8 mouse cellular contexts compared by ENCODE assay signal in the genomic region with DNA sequence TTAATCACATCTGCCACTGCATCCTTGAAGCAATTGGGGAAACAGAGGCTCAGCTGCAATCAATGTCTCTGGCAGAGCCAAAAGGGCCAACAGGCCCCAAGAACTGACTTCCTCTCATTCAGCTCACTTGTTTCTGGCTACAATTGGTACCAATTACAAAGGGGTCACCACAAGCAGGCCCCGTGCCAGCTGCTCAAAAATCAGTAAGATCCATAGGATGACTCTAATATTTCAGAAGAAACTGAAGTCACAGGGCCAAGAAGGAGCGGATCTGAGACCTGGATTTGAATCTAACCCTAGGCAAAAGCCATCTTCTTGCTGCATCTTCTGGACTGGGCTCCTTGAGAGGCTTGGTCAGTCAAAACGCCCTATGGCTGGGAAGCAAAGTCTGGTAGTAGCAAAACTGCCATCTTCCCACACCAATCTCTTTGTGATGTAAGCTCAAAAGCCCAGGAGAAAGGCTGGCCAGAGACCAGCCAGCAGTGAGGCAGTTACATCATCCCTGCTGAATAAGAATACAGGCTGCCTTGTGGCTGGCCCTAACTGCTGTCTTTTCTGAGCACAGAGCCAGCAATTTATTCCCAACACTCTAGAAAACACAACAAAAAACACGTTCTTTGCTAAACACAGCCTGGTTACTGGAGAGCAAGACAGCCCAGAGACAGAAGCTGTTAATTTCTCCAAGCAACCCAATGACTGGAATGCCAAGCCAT. TPM values are rescaled to one million over a fixed set of nuclear protein-coding genes. Genes with fewer than 3 reads are reported as not detected.
DNase-seq lines count a peak whose midpoint lies in the region; ATAC-seq and TF ChIP-seq lines count a peak whose summit lies in the region.

No protein-coding gene starts in this region.

- H3K9me3 ChIP-seq in heart, embryonic 14.5 days (ENCODE audit: control insufficient read depth, low read length), result no peaks in the 10 kb centered on the region
- no peaks in the 10 kb centered on the region for H3K9me3 ChIP-seq in forebrain, embryonic 16.5 days (ENCODE audit: control insufficient read depth, low read length)
- no peaks in the 10 kb centered on the region for H3K9me3 ChIP-seq in midbrain, postnatal 0 days (ENCODE audit: low read length)

- H3K4me3 ChIP-seq in heart, embryonic 14.5 days (ENCODE audit: control insufficient read depth in 1 of 2, insufficient read depth in 1 of 2, low read depth in 1 of 2, low read length in 2 of 2), result no peak overlapping the region
- peak overlapping the region; percentile 100 for H3K4me3 ChIP-seq in forebrain, embryonic 16.5 days (replicated peaks; ENCODE audit: low read length)
- peak overlapping the region; percentile 100; the same call in 1 of the 2 replicates for H3K4me3 ChIP-seq in midbrain, postnatal 0 days (ENCODE audit: low read depth, low read length)

- peak overlapping the region; percentile 98 for H3K9ac ChIP-seq in heart, embryonic 14.5 days (ENCODE audit: low read length)
- peak overlapping the region; percentile 92 for H3K9ac ChIP-seq in forebrain, embryonic 16.5 days (replicated peaks; ENCODE audit: low read depth, low read length)
- peak overlapping the region; percentile 99; the same call in 1 of the 2 replicates for H3K9ac ChIP-seq in midbrain, postnatal 0 days (replicated peaks; ENCODE audit: low read length, poor library complexity, severe bottlenecking)

- WGBS in heart, embryonic 14.5 days, result 81% methylated on average over 4 of the region's 4 CpGs
- 58% methylated on average over 4 of the region's 4 CpGs for WGBS in forebrain, embryonic 16.5 days
- 80% methylated on average over 4 of the region's 4 CpGs for WGBS in midbrain, postnatal 0 days

- peaks cover 5% of the 10 kb centered on the region; the same call in 1 of the 2 replicates for H3K36me3 ChIP-seq in heart, embryonic 14.5 days (ENCODE audit: control insufficient read depth, insufficient read depth, low read length)
- no peaks in the 10 kb centered on the region for H3K36me3 ChIP-seq in forebrain, embryonic 16.5 days (ENCODE audit: control insufficient read depth, insufficient read depth)
- peaks cover 4% of the 10 kb centered on the region; the same call in 1 of the 2 replicates for H3K36me3 ChIP-seq in midbrain, postnatal 0 days (ENCODE audit: insufficient read depth, low read length)

- no peak overlapping the region for H3K27ac ChIP-seq in heart, embryonic 14.5 days (replicated peaks in 1 of 2; ENCODE audit: control insufficient read depth in 1 of 2, insufficient read depth in 1 of 2, low read depth in 2 of 2, low read length in 2 of 2)
- H3K27ac ChIP-seq in forebrain, embryonic 16.5 days (ENCODE audit: low read length), result peak overlapping the region; percentile 78
- H3K27ac ChIP-seq in midbrain, postnatal 0 days (ENCODE audit: low read depth, low read length), result peak overlapping the region; percentile 98; the same call in 1 of the 2 replicates

- ATAC-seq in heart, embryonic 14.5 days (ENCODE audit: insufficient number of reproducible peaks, insufficient read depth, low FRiP score, low read depth), result no peak
- peak; percentile 18; the same call in 1 of the 2 replicates for ATAC-seq in forebrain, embryonic 16.5 days
- peak; percentile 20; the same call in 1 of the 2 replicates for ATAC-seq in midbrain, postnatal 0 days (ENCODE audit: low FRiP score)

- H3K4me2 ChIP-seq in heart, embryonic 14.5 days (ENCODE audit: low read length), result peak overlapping the region; percentile 93
- peak overlapping the region; percentile 98 for H3K4me2 ChIP-seq in forebrain, embryonic 16.5 days (ENCODE audit: low read length)
- H3K4me2 ChIP-seq in midbrain, postnatal 0 days (ENCODE audit: low read depth, low read length, poor library complexity, severe bottlenecking), result peak overlapping the region; percentile 69

- no peak for TF ChIP-seq CTCF in midbrain, postnatal 0 days (IDR thresholded peaks at IDR 0.05)

- no peak for DNase-seq in heart, adult 9 months (ENCODE audit: low spot score in 2 of 2)
- DNase-seq in adipocyte (ENCODE audit: low spot score), result peak; percentile 93
- peak; percentile 47 to 65 for DNase-seq in left cerebral cortex, adult 18-20 months (ENCODE audit: low spot score in 2 of 2)
- peak; percentile 78 for DNase-seq in midbrain, postnatal 0 days (ENCODE audit: low spot score)
- DNase-seq in B cell, adult 2 months, result no peak
- no peak for DNase-seq in kidney, postnatal 10 days

- H3K4me1 ChIP-seq in heart, embryonic 14.5 days (ENCODE audit: control insufficient read depth in 2 of 2, insufficient read depth in 2 of 2, low read length in 2 of 2), result peaks cover 11 to 32% of the 10 kb centered on the region in 2 experiments
- H3K4me1 ChIP-seq in forebrain, embryonic 16.5 days (replicated peaks; ENCODE audit: control insufficient read depth, insufficient read depth, low read length), result peaks cover 37% of the 10 kb centered on the region
- peaks cover 6% of the 10 kb centered on the region; the same call in 1 of the 2 replicates for H3K4me1 ChIP-seq in midbrain, postnatal 0 days (ENCODE audit: insufficient read depth, low read length)

- H3K27me3 ChIP-seq in heart, embryonic 14.5 days (ENCODE audit: control insufficient read depth, insufficient read depth, low read length), result no peaks in the 10 kb centered on the region
- H3K27me3 ChIP-seq in forebrain, embryonic 16.5 days (replicated peaks; ENCODE audit: control insufficient read depth, insufficient read depth, low read length), result no peaks in the 10 kb centered on the region
- no peaks in the 10 kb centered on the region for H3K27me3 ChIP-seq in midbrain, postnatal 0 days (ENCODE audit: insufficient read depth, low read length)

RNA-seq across cellular contexts. Expression of a gene that starts 1.5 kb away (rescaled TPM):
- polyA plus RNA-seq in heart, embryonic 14.5 days (2014; fragmentation: Nextera tagmentation; extraction: Ambion mirVana), result 67.1 and 68.5 TPM in 2 replicates
- 133 and 140 TPM in 2 replicates for polyA plus RNA-seq in forebrain, embryonic 16.5 days (2015; fragmentation: Nextera tagmentation; extraction: Ambion mirVana)
- total RNA-seq in left cerebral cortex, adult 18-20 months (2021), result 10 to 100 TPM; 57.9 to 58.9 TPM
- 78.2 and 83.4 TPM in 2 replicates for total RNA-seq in midbrain, postnatal 0 days (2014; rRNA removed)
- polyA plus RNA-seq in midbrain, postnatal 0 days (2015; fragmentation: Nextera tagmentation; extraction: Ambion mirVana), result 84.2 and 84.9 TPM in 2 replicates

RNA-seq across cellular contexts. Expression of a gene that starts 1.7 kb away (rescaled TPM):
- 11.7 and 11.9 TPM in 2 replicates for polyA plus RNA-seq in heart, embryonic 14.5 days (2014; fragmentation: Nextera tagmentation; extraction: Ambion mirVana)
- 34.8 and 37.6 TPM in 2 replicates for polyA plus RNA-seq in forebrain, embryonic 16.5 days (2015; fragmentation: Nextera tagmentation; extraction: Ambion mirVana)
- total RNA-seq in left cerebral cortex, adult 18-20 months (2021), result 10 to 100 TPM; 76.0 to 84.0 TPM
- 39.2 and 41.5 TPM in 2 replicates for total RNA-seq in midbrain, postnatal 0 days (2014; rRNA removed)
- polyA plus RNA-seq in midbrain, postnatal 0 days (2015; fragmentation: Nextera tagmentation; extraction: Ambion mirVana), result 27.6 and 29.9 TPM in 2 replicates

RNA-seq across cellular contexts. Expression of a gene that starts 47.0 kb away (rescaled TPM):
- polyA plus RNA-seq in heart, embryonic 14.5 days (2014; fragmentation: Nextera tagmentation; extraction: Ambion mirVana), result 11.8 and 12.5 TPM in 2 replicates
- polyA plus RNA-seq in forebrain, embryonic 16.5 days (2015; fragmentation: Nextera tagmentation; extraction: Ambion mirVana), result 4.3 and 4.4 TPM in 2 replicates
- 1 to 10 TPM; 1.1 to 1.2 TPM for total RNA-seq in left cerebral cortex, adult 18-20 months (2021)
- total RNA-seq in midbrain, postnatal 0 days (2014; rRNA removed), result 0.28 and 0.71 TPM in 2 replicates
- 3.8 and 5.1 TPM in 2 replicates for polyA plus RNA-seq in midbrain, postnatal 0 days (2015; fragmentation: Nextera tagmentation; extraction: Ambion mirVana)

Comparison
In these comparisons a context has a peak if more than half of its experiments do, and no peak if none do; other contexts are left out.
1. H3K27ac ChIP-seq: peak in forebrain, embryonic 16.5 days (single experiment) and midbrain, postnatal 0 days (single experiment); none in heart, embryonic 14.5 days (0 of 2).
2. H3K4me3 ChIP-seq: peak in forebrain, embryonic 16.5 days (single experiment) and midbrain, postnatal 0 days (single experiment); none in heart, embryonic 14.5 days (0 of 2).
3. DNase-seq: peak in adipocyte (single experiment), left cerebral cortex, adult 18-20 months (2 of 2) and midbrain, postnatal 0 days (single experiment); none in heart, adult 9 months (0 of 2), B cell, adult 2 months (0 of 2) and kidney, postnatal 10 days (single experiment).
4. Peak in every context shown above with its lines, with median percentiles within 50 percentile points of each other: H3K4me2 ChIP-seq and H3K9ac ChIP-seq.